Mouse (Mus musculus) bone marrow macrophage, adult 2 months (primary cell): ENCODE data around the gene Chil1.

Experiments used
- CTCF ChIP-seq: IDR thresholded peaks from 2 replicates; pipeline ENCODE4 v1.5.1; 2012; ENCODE audit warnings: low read depth, mild to moderate bottlenecking, low read length, moderate library complexity
- POLR2A ChIP-seq: IDR thresholded peaks from 2 replicates; pipeline ENCODE4 v1.6.1; 2012; ENCODE audit warnings: mild to moderate bottlenecking, low read depth, low read length, borderline replicate concordance

DNA sequence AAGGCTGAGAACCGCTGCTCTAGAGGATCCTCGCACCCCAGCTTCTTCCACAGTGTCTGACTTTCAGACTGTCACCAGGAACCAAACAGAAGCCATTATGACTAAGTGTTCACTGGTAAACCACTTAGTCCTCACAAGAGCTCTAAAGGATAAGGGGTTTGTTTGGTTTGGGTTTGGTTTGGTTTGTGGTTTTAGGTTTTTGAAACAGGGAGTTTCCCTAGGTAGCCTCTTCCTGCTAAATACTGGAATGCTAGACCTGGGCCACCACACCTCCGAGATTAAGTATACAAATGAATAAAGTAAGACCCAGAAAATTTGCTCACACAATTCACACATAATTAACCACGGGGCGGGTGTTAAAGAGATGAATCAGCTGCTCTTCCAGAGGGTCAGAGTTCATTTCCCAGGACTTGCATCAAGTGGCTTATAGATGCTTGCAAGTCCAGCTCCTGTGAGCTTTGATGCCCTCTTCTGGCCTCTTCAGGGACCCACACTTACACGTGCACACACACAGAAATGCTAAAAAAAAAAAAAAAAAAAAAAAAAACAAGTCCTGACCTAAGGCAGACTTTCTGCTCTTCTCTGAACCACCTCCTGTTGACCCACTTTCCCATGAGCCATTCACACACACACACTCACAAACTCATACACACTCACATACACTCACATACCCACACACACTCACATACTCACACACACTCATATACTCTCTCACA is 19.3 kb upstream of the Chil1 start:
- TF ChIP-seq CTCF (no peak), POLR2A (no peak)
